Mouse (Mus musculus) hindbrain, postnatal 0 days (tissue): ENCODE measurements at regions not wholly inside any gene's neighbourhood (a gene's known extent, or its start where the extent isn't known, plus 50 kb on each side); places are given as distances from the start of the nearest gene placed in this dataset.

Source experiments
- ATAC-seq: fragments of 200-750 bp; cut with Nextera tagmentation; 2 replicates; pipeline ENCODE4 v1.8.0; 2017; ENCODE audit warnings: mild to moderate bottlenecking, moderate TSS enrichment, moderate library complexity
- DNase-seq: peaks from one replicate; pipeline ENCODE4 v3.0.0-alpha.2; 2015; ENCODE audit warnings: low spot score
- H3K27ac ChIP-seq: fragments of 300-500 bp; sonication (generic); 2 replicates; pipeline ENCODE4 v1.5.1; 2014; ENCODE audit warnings: mild to moderate bottlenecking
- H3K27me3 ChIP-seq: fragments of 300-500 bp; sonication (generic); 2 replicates; pipeline ENCODE4 v1.6.1; 2014; ENCODE audit warnings: low read length, mixed read lengths; ENCODE audit not compliant: insufficient read depth
- H3K36me3 ChIP-seq: fragments of 300-500 bp; sonication (generic); 2 replicates; pipeline ENCODE4 v1.6.1; 2014; ENCODE audit warnings: low read length, mixed read lengths; ENCODE audit not compliant: insufficient read depth
- H3K4me1 ChIP-seq: fragments of 300-500 bp; sonication (generic); 2 replicates; pipeline ENCODE4 v1.6.1; 2014; ENCODE audit warnings: antibody characterized with exemption, low read length, mixed read lengths; ENCODE audit not compliant: insufficient read depth
- H3K4me2 ChIP-seq: fragments of 300-500 bp; sonication (generic); 2 replicates; pipeline ENCODE4 v1.6.1; 2014; ENCODE audit warnings: low read depth, mild to moderate bottlenecking, low read length, moderate library complexity, mixed read lengths
- H3K4me3 ChIP-seq: fragments of 300-500 bp; sonication (generic); 2 replicates; pipeline ENCODE4 v1.5.1; 2014; ENCODE audit warnings: low read length
- H3K9ac ChIP-seq: fragments of 300-500 bp; sonication (generic); replicated peaks from 2 replicates; pipeline ENCODE4 v1.6.1; 2014; ENCODE audit warnings: mild to moderate bottlenecking, low read length, moderate library complexity, mixed read lengths
- H3K9me3 ChIP-seq: fragments of 300-500 bp; sonication (generic); 2 replicates; pipeline ENCODE4 v1.6.1; 2016; ENCODE audit warnings: low read length, mixed read lengths
- CTCF ChIP-seq: IDR thresholded peaks from 2 replicates; pipeline ENCODE4 v1.5.1; 2016; ENCODE audit warnings: antibody characterized with exemption, control low read depth, low read depth
- WGBS: fragments of 180-500 bp; shearing (Covaris S2); extraction: QIAGEN DNeasy Blood & Tissue Kit; methylation state at CpG from one replicate; pipeline ENCODE4 v1.1.7; 2014; 5-methylcytosine and 5-hydroxymethylcytosine counted together

DNA sequence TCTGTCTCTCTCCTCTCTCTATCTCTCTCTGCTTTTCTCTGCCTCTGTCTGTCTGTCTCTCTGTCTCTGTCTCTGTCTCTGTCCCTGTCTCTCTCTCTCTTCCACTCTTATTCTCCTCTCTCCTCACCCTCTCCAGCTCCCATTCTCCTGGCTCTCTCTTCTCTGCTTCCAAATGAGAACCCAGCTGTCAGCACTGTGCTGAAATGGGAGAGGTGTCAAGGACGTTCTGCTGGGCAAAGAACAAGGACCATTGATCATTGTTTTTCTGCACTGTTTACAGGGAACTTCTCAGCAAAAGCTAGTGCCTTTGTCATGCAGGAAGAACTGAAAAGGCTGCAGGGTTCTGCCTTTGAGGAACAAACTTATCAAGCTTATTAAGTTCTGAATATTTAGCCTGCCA is 550.3 kb upstream of the Syt1 start:
- TF ChIP-seq CTCF, result no peak
- WGBS, result 3% methylated on average over 1 of the region's 1 CpGs
- ATAC-seq (no peak), DNase-seq (no peak)
- Histone ChIP-seq H3K4me2 (no peak overlapping the region), H3K27me3 (no peaks in the 10 kb centered on the region), H3K27ac (0 out of 2 replicates have a peak overlapping the region, but pooled peaks have one; percentile 20), H3K4me3 (no peak overlapping the region), H3K9me3 (no peaks in the 10 kb centered on the region), H3K36me3 (no peaks in the 10 kb centered on the region), H3K9ac (no peak overlapping the region), H3K4me1 (no peaks in the 10 kb centered on the region)

DNA sequence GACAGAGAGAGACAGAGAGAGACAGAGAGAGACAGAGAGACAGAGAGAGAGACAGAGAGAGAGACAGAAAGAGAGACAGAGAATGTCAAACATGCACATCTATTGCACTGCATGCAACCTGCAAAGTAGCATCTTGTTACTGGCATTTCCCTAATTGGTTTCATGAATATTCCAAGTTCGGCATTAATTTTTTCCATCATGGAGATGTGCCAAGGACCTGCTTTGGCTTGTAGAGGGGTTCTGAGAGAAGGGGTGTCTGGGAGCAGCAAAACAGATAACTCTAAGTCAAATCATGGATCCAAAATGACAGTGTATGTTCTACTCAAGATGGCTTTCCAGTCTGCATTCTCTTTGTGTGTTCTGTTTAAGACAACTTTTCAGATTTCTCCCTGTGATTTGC is 532.5 kb upstream of the Syt1 start:
- Histone ChIP-seq H3K9ac (no peak overlapping the region), H3K4me3 (no peak overlapping the region), H3K27me3 (no peaks in the 10 kb centered on the region), H3K27ac (no peak overlapping the region), H3K36me3 (no peaks in the 10 kb centered on the region), H3K9me3 (no peaks in the 10 kb centered on the region), H3K4me2 (no peak overlapping the region), H3K4me1 (no peaks in the 10 kb centered on the region)
- DNase-seq, result no peak
- TF ChIP-seq CTCF, result no peak
- 81% methylated on average over 1 of the region's 1 CpGs for WGBS
- no peak for ATAC-seq

DNA sequence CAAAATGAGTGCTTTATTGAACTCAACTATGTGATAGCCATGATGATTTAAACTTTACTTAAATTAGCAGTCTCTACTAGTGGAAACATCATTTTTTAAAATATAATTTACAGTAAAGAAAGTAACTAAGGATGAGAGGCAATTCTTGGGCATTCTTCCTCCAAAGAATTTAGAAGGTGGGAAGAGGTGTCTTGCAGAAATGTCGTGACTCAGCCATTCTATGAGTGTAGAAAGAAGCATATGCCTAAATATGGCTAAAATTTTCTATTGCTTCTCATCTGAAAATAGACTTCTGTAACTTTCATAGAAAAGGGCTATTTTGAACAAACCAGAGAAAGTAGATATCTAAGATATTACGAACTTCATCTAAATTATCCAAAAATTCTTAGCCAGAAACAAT is 529.4 kb upstream of the Syt1 start:
- DNase-seq (no peak), ATAC-seq (no peak)
- Histone ChIP-seq H3K27ac (no peak overlapping the region), H3K9me3 (no peaks in the 10 kb centered on the region), H3K36me3 (no peaks in the 10 kb centered on the region), H3K9ac (no peak overlapping the region), H3K4me2 (no peak overlapping the region), H3K4me3 (no peak overlapping the region), H3K4me1 (no peaks in the 10 kb centered on the region), H3K27me3 (no peaks in the 10 kb centered on the region)
- no peak for TF ChIP-seq CTCF
- WGBS, result 88% methylated on average over 2 of the region's 2 CpGs

GRCm38 (mm10) chr10:109528096-109528495 is 517.3 kb upstream of the Syt1 start:
- ATAC-seq, result no peak
- no peaks in the 10 kb centered on the region for H3K4me1 ChIP-seq
- 85% methylated on average over 2 of the region's 2 CpGs for WGBS

DNA sequence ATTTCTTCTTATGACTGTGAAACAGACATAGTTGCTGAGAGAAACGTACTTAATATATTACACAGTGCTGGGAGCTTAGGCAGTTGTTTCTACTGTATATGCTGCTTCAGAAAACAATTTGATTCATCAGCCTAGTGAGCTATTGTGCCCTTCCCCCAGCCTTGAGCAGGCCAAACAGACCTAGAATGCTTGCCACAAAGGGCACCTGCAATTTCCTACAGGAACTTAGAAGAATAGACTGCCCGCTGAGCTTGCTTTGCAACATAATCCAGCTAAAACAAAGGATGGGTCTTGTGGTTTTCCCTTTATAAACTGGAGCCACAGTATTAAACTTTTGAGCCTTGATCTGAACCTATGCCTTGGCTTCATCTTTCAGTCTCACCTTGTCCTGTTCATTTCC is 510.9 kb upstream of the Syt1 start:
- H3K9ac ChIP-seq, result no peak overlapping the region
- ATAC-seq, result no peak
- H3K4me2 ChIP-seq, result no peak overlapping the region
- H3K36me3 ChIP-seq, result no peaks in the 10 kb centered on the region
- 24% methylated on average over 2 of the region's 2 CpGs for WGBS
- no peak for DNase-seq
- TF ChIP-seq CTCF, result no peak
- no peak overlapping the region for H3K4me3 ChIP-seq
- H3K27ac ChIP-seq, result no peak overlapping the region
- no peaks in the 10 kb centered on the region for H3K9me3 ChIP-seq
- no peaks in the 10 kb centered on the region for H3K27me3 ChIP-seq
- H3K4me1 ChIP-seq, result no peaks in the 10 kb centered on the region

More at GRCm38 (mm10) chr10:109528096-109528495, 517.3 kb upstream of the Syt1 start:
- Histone ChIP-seq H3K4me2 (no peak overlapping the region), H3K9me3 (no peaks in the 10 kb centered on the region), H3K27ac (no peak overlapping the region), H3K27me3 (no peaks in the 10 kb centered on the region), H3K4me3 (no peak overlapping the region), H3K36me3 (no peaks in the 10 kb centered on the region), H3K9ac (no peak overlapping the region)
- DNase-seq, result no peak
- TF ChIP-seq CTCF, result no peak

DNA sequence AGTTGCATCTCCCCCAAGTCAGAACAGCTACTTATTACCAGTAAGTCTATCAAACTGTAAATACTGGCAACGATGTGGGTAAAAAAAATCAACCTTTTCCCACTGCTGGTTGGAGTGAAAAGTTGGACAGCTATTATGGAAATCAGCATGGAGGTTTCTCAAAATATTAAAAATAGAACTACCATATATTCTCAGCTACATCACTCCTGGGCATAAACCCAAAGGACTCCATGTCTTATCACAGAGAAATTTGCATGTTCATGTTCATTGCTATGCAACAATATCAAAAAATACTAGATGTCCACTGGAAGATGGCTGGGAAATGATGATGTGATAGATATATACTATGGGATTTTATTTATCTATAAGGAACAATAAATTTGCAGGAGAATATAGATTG is 506.9 kb upstream of the Syt1 start:
- Histone ChIP-seq H3K9me3 (no peaks in the 10 kb centered on the region), H3K36me3 (no peaks in the 10 kb centered on the region), H3K27me3 (no peaks in the 10 kb centered on the region), H3K4me3 (no peak overlapping the region), H3K4me1 (no peaks in the 10 kb centered on the region), H3K27ac (no peak overlapping the region), H3K9ac (no peak overlapping the region), H3K4me2 (no peak overlapping the region)
- WGBS, result 86% methylated on average over 1 of the region's 1 CpGs
- no peak for TF ChIP-seq CTCF
- DNase-seq (no peak), ATAC-seq (no peak)

DNA sequence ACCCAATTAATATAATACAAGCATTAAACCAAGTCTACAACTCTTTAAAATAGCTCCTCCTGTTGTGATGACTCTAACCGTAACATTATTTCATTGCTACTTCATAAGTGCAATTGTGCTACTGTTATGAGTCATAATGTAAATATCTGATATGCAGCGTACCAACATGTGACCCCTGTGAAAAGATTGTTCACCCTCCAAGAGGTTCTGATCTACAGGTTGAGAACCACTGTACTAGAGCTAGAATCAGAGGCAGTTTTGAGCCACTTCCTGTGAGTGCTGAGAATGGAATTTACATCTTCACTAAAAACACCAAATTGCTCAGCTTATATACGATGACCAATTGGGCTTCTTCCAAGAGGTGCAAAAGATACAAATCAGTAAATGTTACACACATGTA is 504.4 kb upstream of the Syt1 start:
- no peak overlapping the region for H3K4me3 ChIP-seq
- no peaks in the 10 kb centered on the region for H3K27me3 ChIP-seq
- no peaks in the 10 kb centered on the region for H3K9me3 ChIP-seq
- no peak overlapping the region for H3K4me2 ChIP-seq
- no peak for TF ChIP-seq CTCF
- no peak overlapping the region for H3K27ac ChIP-seq
- no peaks in the 10 kb centered on the region for H3K4me1 ChIP-seq
- DNase-seq, result no peak
- no peaks in the 10 kb centered on the region for H3K36me3 ChIP-seq
- ATAC-seq, result no peak
- 90% methylated on average over 3 of the region's 3 CpGs for WGBS
- H3K9ac ChIP-seq, result no peak overlapping the region
